Mouse (Mus musculus): ENCODE data around the gene Myo7a.

Myo7a gene

DNA sequence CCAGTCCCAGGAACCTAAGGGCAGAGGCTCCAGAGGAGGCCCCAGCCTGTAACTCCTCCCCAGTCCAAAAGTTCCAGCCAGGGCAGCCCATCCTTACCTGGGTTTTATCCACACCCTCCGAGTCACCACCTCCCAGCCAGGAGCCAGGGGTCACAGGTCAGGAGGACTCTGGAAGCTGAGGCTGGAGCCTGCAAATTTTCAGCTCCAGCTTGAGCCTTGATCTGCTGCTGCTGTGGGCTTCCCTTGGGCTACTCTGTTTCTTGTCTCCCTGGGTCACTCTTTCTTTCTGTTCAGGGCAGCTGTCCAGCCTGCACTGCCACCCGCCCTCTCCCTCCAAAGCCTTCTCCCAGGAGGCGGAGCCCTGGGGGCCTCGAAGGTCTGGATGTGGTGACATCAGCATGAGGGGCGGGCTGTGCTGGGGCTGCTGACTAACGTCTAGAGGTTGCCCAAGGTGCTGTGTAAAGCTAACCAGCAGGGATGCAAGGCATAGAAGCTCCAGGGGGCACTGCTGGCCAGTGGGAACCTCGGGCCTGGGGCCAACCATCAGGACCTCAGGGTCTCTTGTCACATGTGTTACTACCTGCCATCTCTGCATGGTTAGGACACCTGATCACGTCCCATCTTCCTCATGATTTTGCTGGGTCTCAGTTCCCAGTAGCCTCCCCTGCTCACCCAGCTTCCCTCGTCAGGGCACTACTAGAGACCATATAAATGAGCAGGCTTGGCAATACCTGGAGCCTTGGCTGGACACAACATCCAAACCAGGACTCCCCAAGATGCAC lies at the start of gene Myo7a:
TSS of gene Myo7a (minus strand) at position 346 of the 782 bp plus-strand sequence.
- no peak for DNase-seq (ENCODE audit: low spot score in 2 of 2)

DNA sequence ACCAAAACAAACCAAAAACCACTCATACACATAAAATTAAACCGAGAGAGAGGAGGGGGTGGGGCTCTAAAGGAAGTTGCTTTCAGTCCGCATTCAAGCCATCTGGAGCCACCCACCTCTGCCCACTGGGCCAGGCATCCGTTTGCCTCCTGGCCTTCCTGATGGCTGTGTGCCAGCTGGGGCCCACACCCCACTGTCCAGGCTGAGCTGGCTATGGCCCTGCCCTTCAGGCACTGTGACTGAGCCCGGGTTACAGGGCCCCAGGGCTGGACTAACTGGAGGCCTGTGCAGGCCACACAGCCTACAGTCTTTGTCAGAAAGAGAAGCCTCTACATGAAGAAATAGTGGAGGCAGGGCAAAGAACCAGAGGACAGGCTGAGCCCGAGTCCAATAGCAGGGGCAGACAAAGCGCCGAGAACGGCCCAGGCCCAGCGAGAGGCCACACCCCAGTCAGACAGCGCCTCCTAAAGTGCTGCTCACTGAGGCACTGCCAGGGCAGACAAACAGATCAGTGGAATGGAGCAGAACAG lies 45.7 kb upstream of the Myo7a start:
- DNase-seq (ENCODE audit: low spot score in 2 of 2), result no peak

- DNase-seq (ENCODE audit: low spot score in 2 of 2), result no peak
These were observed 45.2 kb upstream of the Myo7a start for GRCm38 (mm10) chr7:98164382-98164998.

DNA sequence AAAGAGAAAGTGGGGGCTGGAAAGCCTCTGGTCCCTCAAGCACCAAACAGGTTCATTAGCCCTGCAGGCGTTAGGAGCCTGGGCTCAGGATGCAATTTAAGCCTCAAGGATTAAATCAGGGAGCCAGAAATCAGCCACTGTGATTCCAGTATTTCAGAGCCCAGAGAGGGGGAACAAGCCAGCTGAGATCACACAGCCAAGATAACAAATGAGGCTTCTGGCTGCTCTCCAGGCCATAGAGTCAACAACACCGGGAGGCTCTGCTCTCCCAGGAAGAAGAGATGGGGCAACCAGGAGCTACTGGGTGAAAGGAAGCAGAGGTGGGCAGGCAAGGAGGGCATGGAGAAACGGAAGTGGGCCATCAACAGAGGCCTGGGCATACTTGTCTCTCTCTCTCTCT lies 44.4 kb upstream of the Myo7a start:
- DNase-seq (ENCODE audit: low spot score in 2 of 2), result no peak

- DNase-seq (ENCODE audit: low spot score in 2 of 2), result no peak
These were observed 42.9 kb upstream of the Myo7a start for GRCm38 (mm10) chr7:98162239-98162638.

DNA sequence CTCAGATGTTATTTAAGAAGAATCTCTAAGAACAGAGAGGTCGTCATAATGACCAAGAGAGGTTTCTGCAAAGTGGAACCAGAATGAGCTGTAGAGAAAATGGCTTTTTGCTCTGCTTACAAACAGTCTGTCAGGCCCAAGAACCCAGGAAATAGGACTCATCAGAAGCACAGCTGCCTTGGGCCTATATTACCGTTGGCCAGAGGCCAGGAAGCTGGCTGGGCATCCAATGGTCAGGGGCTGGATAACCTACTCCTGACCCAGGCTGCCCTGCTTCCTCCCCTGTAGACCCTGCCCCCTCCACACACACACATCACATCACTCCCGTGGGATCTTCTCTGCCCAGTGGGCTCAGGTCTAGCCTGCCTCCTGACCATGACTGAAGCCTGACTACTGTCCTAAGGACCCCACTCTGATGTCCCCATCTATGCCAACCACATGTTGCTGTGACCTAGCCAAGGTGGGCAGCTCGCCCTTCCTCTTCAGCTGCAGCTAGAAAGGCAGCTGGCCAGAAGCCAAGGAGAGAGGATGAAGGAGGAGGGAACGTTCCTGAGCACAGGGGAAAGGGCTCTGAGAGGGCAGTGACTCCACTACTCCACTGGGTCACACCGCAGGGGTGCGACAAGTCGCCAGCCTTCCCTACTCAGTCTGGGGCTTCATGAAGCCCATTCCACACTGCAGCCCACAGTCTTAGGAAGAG lies 40.9 kb upstream of the Myo7a start:
- DNase-seq (ENCODE audit: low spot score in 2 of 2), result no peak

GRCm38 (mm10) chr7:98158481-98158880 lies 39.2 kb upstream of the Myo7a start:
- DNase-seq (ENCODE audit: low spot score in 2 of 2), result no peak

GRCm38 (mm10) chr7:98157636-98158332 lies 38.5 kb upstream of the Myo7a start:
- DNase-seq (ENCODE audit: low spot score in 2 of 2), result no peak

DNA sequence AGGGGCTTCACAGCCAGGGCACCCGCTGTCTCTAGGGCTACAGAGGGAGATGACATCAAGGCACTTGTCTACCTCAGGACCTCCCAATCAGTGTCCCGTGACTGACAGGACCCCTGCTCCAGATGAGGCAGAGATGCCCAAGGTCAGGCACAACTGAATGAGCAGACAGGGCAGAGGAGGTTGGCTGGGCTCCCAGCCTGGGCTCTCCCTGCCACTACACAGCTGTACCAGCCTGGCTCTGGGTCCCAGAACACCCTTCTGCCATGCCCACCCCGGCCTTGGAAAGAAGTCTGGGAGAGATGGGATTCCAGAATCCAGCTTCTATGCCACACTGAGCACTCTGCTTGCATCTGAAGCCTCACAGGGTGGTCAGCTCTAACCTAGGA lies 36.9 kb upstream of the Myo7a start:
- DNase-seq (ENCODE audit: low spot score in 2 of 2), result no peak

DNA sequence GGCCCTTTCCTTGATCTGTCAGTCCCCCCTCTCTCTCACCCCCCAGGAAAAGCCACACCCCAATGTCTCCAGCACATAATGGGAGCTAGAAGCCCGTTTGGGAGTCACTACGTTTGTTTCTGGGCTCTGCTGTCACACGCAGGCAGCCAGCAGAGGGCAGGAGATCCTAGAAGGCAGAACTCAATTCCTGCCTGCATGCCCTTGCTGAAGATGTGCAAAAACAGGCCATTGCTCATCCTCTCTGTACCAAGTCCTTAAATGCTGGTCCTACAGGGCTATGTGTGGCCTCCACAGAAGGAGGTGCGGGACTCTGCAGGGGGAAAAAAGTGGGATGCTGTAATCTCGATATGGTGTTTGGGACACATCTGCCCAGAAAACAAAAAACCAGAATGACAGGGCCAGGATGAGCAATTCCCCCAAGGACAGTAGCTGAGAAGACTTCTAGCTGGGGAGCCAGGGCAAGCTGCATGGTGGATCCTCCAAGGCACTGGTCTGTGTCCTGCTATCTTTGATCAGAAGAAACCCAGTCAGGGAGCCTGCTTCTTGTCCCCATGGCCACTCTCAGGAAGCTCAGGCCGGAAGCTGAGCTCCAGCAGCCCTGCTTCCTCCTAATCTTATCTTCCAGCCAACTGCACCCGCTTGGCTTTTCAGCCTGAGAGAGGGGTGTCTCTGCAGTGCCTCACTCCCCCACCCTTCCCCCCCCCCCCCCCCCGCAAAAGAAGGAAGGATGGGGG lies 36.4 kb upstream of the Myo7a start:
- peak; percentile 65 to 70 for DNase-seq (ENCODE audit: low spot score in 2 of 2)

- DNase-seq (ENCODE audit: low spot score in 2 of 2), result no peak
These were observed 34.6 kb upstream of the Myo7a start for GRCm38 (mm10) chr7:98153892-98154291.

DNA sequence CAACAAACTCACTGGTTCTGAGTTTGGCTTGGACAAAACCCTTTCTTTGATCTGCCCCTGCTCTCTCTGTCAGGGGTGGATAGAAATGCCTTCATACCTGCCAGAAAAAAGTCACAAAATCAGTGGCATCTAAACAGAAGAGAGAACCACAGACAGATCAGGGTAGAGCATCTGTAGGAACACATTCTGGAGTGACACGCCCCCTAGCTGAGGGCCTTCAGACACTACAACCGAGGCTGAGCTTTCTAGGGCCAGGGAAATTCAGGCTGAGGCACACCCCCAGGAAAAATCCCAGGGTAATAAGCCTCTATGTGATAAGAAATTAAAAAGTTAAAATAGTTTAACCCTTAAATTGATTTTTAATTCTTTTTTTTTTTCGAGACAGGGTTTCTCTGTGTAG lies 34.0 kb upstream of the Myo7a start:
- DNase-seq (ENCODE audit: low spot score in 2 of 2), result no peak

- no peak for DNase-seq (ENCODE audit: low spot score in 2 of 2)
These were observed 33.1 kb upstream of the Myo7a start for GRCm38 (mm10) chr7:98152400-98152799.

DNA sequence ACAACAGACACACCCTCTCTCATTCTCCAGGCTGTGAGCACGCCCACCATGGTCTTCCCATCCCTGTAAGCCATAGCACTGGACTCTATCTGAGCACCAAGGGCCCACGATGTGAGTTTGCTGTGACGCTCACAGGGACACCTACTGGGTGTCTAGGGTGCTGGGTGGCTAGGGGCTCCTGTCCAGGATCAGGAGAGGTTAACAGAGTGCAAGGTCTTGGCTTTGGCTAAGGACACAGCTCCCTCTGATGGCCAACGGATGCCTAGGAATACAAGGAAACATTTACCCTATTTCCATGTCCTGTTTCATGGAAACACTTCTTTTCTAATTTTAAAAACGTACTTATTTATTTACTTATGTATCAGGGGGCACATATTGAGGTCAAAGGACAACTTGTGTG lies 31.2 kb upstream of the Myo7a start:
- no peak for DNase-seq (ENCODE audit: low spot score in 2 of 2)

- no peak for DNase-seq (ENCODE audit: low spot score in 2 of 2)
These were observed 30.5 kb upstream of the Myo7a start for GRCm38 (mm10) chr7:98149802-98150201.

- no peak for DNase-seq (ENCODE audit: low spot score in 2 of 2)
These were observed 29.5 kb upstream of the Myo7a start for GRCm38 (mm10) chr7:98148721-98149407.

DNA sequence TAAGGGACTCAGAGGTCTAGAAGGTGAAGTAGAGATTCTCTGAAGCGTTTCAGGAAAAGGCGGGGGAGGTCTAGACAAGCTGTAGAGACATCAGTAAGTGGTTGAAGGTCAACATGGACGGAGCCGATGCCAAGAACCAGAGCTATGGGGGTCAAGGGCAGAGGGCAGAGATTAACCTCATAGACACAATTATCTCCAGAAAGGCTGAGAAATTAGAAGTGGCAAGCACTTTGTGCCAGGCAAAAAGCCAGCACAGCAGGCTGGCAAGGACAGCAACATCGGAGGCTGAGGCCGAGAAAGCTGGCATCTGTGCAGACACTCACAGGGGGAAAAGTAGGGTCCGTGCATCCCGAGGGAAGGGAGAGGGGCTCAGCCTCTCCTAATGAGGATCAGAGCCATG lies 28.4 kb upstream of the Myo7a start:
- no peak for DNase-seq (ENCODE audit: low spot score in 2 of 2)

GRCm38 (mm10) chr7:98146447-98146845 lies 27.1 kb upstream of the Myo7a start:
- no peak for DNase-seq (ENCODE audit: low spot score in 2 of 2)

DNA sequence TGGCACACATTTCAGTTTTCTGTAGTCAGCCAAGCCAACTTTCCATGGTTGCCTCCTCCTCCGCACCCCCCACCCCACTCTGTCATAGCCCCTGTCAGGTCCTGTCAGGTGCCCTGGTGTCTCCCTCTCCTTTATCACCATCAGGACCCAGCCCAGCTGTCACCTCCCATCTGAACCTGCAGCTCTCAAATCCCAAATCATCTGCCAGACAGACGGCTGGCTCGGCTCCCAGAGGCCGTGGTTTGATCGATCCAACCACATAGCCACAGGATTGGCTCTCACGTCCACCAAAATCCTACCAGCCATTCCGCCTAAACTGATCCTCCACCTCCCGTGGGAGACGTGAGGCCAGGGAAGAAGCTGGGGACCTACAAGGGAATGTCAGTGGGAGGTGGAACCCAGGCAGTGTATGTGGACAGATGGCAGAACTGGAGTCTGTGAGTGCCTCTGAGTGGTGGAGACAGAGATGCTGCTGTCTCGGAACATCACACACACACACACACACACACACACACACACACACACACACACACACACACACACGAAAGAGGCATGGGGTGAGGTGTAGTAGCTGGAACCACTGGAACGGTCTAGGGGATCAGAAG lies 26.6 kb upstream of the Myo7a start:
- DNase-seq (ENCODE audit: low spot score in 2 of 2), result peak in 1 of 2 experiments; percentile 23

GRCm38 (mm10) chr7:98145402-98145801 lies 26.1 kb upstream of the Myo7a start, which contains the start of gene Omp:
TSS of gene Omp (minus strand) at chr7:98145502.
- no peak for DNase-seq (ENCODE audit: low spot score in 2 of 2)
